Mouse (Mus musculus) adrenal gland, postnatal 10 days (tissue): ENCODE data around the gene Tunar. TPM values are rescaled to one million over a fixed set of nuclear protein-coding genes. Genes with fewer than 3 reads are reported as not detected.

Experiments used
- DNase-seq: peaks from one replicate; pipeline ENCODE4 v3.0.0; 2021; ENCODE audit warnings: mixed read lengths
- long read RNA-seq, 2 experiments: library from polyadenylated mRNA; stranded (forward); transcript quantifications; one replicate each; pipeline ENCODE4 v2.0.0; 2021
- total RNA-seq, 2 experiments: library from RNA; stranded (reverse); gene quantifications; 2 replicates each; pipeline ENCODE4 v1.2.3; 2021

The Tunar gene
- under 1 TPM; 0.21 to 0.57 TPM for total RNA-seq
- long read RNA-seq, experiment 1 = 0 reads
- long read RNA-seq, experiment 2 = 0 reads

- DNase-seq = no peak
Observed at GRCm38 (mm10) chr12:105333570-105333969, at the start of gene Tunar. TSS of gene Tunar (plus strand) at chr12:105333870.

- DNase-seq = no peak
Observed at GRCm38 (mm10) chr12:105312571-105313035, 21.1 kb upstream of the Tunar start.

- no peak for DNase-seq
Observed at GRCm38 (mm10) chr12:105314328-105314727, 19.3 kb upstream of the Tunar start.

GRCm38 (mm10) chr12:105322160-105322559 lies 11.5 kb upstream of the Tunar start:
- peak; percentile 47 for DNase-seq

GRCm38 (mm10) chr12:105327051-105327450 lies 6.6 kb upstream of the Tunar start:
- no peak for DNase-seq

- no peak for DNase-seq
Observed at GRCm38 (mm10) chr12:105328396-105328795, 5.3 kb upstream of the Tunar start.

- DNase-seq = no peak
Observed at GRCm38 (mm10) chr12:105336094-105336420, 2.4 kb downstream of the Tunar start.

GRCm38 (mm10) chr12:105336421-105337289 lies 3.0 kb downstream of the Tunar start:
- DNase-seq = no peak

GRCm38 (mm10) chr12:105337290-105338005 lies 3.8 kb downstream of the Tunar start:
- DNase-seq = no peak

GRCm38 (mm10) chr12:105338256-105338977 lies 4.7 kb downstream of the Tunar start:
- DNase-seq = no peak

- DNase-seq = no peak
Observed at GRCm38 (mm10) chr12:105341523-105341922, 7.9 kb downstream of the Tunar start.

GRCm38 (mm10) chr12:105344460-105344859 lies 10.8 kb downstream of the Tunar start:
- no peak for DNase-seq

GRCm38 (mm10) chr12:105346861-105347260 lies 13.2 kb downstream of the Tunar start:
- DNase-seq = no peak

- DNase-seq = no peak
Observed at GRCm38 (mm10) chr12:105347261-105347660, 13.6 kb downstream of the Tunar start.

- DNase-seq = no peak
Observed at GRCm38 (mm10) chr12:105354266-105354665, 20.6 kb downstream of the Tunar start.

- DNase-seq = no peak
Observed at GRCm38 (mm10) chr12:105354772-105355171, 21.1 kb downstream of the Tunar start.

GRCm38 (mm10) chr12:105356781-105357180 lies 23.1 kb downstream of the Tunar start:
- DNase-seq = no peak

- no peak for DNase-seq
Observed at GRCm38 (mm10) chr12:105363648-105364047, 30.0 kb downstream of the Tunar start.

- DNase-seq = no peak
Observed at GRCm38 (mm10) chr12:105374564-105374963, 40.9 kb downstream of the Tunar start.

GRCm38 (mm10) chr12:105376976-105377375 lies 43.3 kb downstream of the Tunar start:
- DNase-seq = no peak

GRCm38 (mm10) chr12:105382733-105383132 lies 49.1 kb downstream of the Tunar start:
- DNase-seq = no peak

GRCm38 (mm10) chr12:105394671-105395070 lies 61.0 kb downstream of the Tunar start:
- DNase-seq = no peak

- DNase-seq = no peak
Observed at GRCm38 (mm10) chr12:105398172-105398571, 64.5 kb downstream of the Tunar start.
